Mouse (Mus musculus) stomach, embryonic 15.5 days (tissue): ENCODE measurements around the gene Cracr2b. TPM values are rescaled to one million over a fixed set of nuclear protein-coding genes. Genes with fewer than 3 reads are reported as not detected.

Source experiments
- ATAC-seq: fragments of 200-750 bp; cut with Nextera tagmentation; 2 replicates; pipeline ENCODE4 v1.8.0; 2017; ENCODE audit warnings: low read depth, moderate number of reproducible peaks, moderate TSS enrichment; ENCODE audit not compliant: insufficient read depth, low FRiP score
- H3K27ac ChIP-seq: fragments of 300-500 bp; sonication (generic); 2 replicates; pipeline ENCODE4 v1.5.1; 2015; ENCODE audit warnings: mild to moderate bottlenecking, inconsistent platforms
- H3K27me3 ChIP-seq: fragments of 300-500 bp; sonication (generic); replicated peaks from 2 replicates; pipeline ENCODE4 v1.6.1; 2015; ENCODE audit warnings: inconsistent platforms
- H3K36me3 ChIP-seq: fragments of 300-500 bp; sonication (generic); 2 replicates; pipeline ENCODE4 v1.6.1; 2015; ENCODE audit warnings: inconsistent platforms
- H3K4me1 ChIP-seq: fragments of 300-500 bp; sonication (generic); 2 replicates; pipeline ENCODE4 v1.6.1; 2015; ENCODE audit warnings: inconsistent platforms
- H3K4me2 ChIP-seq: fragments of 300-500 bp; sonication (generic); 2 replicates; pipeline ENCODE4 v1.6.1; 2015; ENCODE audit warnings: mild to moderate bottlenecking, inconsistent platforms
- H3K4me3 ChIP-seq: fragments of 300-500 bp; sonication (generic); replicated peaks from 2 replicates; pipeline ENCODE4 v1.5.1; 2015; ENCODE audit warnings: inconsistent platforms
- H3K9ac ChIP-seq: fragments of 300-500 bp; sonication (generic); 2 replicates; pipeline ENCODE4 v1.6.1; 2015; ENCODE audit warnings: inconsistent platforms
- H3K9me3 ChIP-seq: fragments of 300-500 bp; sonication (generic); 2 replicates; pipeline ENCODE4 v1.6.1; 2016; ENCODE audit warnings: inconsistent platforms
- WGBS: fragments of 180-500 bp; shearing (Covaris S2); methylation state at CpG from one replicate; pipeline ENCODE4 v1.1.7; 2015; 5-methylcytosine and 5-hydroxymethylcytosine counted together
- polyA plus RNA-seq: library from polyadenylated mRNA; unstranded; fragments of >200 nt; fragmentation: Nextera tagmentation; extraction: Ambion mirVana; gene quantifications from 2 replicates; pipeline ENCODE4 v1.2.1, GENCODE M21; 2015

The Cracr2b gene
- polyA plus RNA-seq, 1 experiment from 2014 or later = 27.5 TPM

DNA sequence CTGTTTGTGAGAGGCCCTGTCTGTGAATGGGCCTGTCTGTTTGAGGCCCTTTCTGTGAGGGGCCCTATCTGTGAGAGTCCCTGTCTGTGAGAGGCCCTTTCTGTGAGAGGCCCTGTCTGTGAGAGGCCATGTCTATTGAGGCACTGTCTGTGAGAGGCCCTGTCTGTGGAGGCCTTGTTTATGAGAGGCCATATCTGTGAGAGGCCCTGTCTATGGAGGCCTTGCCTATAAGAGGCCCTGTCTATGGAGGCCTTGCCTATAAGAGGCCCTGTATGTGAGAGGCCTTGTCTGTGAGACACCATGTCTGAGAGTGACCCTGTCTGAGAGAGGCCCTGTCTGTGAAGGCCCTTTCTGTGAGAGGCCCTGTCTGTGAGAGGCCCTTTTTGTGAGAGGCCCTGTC, 47.3 kb downstream of the Cracr2b start:
- H3K4me3 ChIP-seq = no peak overlapping the region
- H3K27me3 ChIP-seq = no peaks in the 10 kb centered on the region
- peak; percentile 87 for ATAC-seq
- no peak overlapping the region for H3K9ac ChIP-seq
- no peak overlapping the region for H3K27ac ChIP-seq
- 0 out of 2 replicates have a peak, but pooled peaks cover under 1% of the 10 kb centered on the region for H3K36me3 ChIP-seq
- H3K4me2 ChIP-seq = no peak overlapping the region
- no peaks in the 10 kb centered on the region for H3K9me3 ChIP-seq
- no peaks in the 10 kb centered on the region for H3K4me1 ChIP-seq

DNA sequence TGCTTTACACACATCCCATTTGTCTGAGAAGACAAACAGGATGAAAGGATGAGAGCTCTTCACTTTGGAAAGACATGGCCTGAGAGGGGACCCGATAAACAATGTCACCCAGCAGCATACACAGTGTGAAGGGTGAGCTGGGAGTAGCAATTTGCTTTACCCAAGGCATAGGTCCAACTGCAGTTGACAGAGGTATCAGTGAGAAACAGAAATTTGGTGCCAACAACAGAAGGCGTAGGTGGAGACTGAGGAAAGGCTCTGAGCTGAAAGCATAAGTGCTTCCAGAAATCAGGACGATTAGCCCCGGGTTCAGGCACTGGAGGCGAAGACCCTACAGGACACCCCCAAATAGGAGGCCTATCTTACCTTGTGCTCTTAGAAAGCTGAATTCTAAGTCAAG, 49.3 kb downstream of the Cracr2b start:
- 92% methylated on average over 5 of the region's 5 CpGs for WGBS
- ATAC-seq = no peak
- Histone ChIP-seq H3K27me3 (no peaks in the 10 kb centered on the region), H3K9me3 (no peaks in the 10 kb centered on the region), H3K4me1 (no peaks in the 10 kb centered on the region), H3K4me2 (no peak overlapping the region), H3K9ac (no peak overlapping the region), H3K4me3 (no peak overlapping the region), H3K36me3 (peaks cover 12% of the 10 kb centered on the region; the same call in 1 of the 2 replicates), H3K27ac (no peak overlapping the region)

DNA sequence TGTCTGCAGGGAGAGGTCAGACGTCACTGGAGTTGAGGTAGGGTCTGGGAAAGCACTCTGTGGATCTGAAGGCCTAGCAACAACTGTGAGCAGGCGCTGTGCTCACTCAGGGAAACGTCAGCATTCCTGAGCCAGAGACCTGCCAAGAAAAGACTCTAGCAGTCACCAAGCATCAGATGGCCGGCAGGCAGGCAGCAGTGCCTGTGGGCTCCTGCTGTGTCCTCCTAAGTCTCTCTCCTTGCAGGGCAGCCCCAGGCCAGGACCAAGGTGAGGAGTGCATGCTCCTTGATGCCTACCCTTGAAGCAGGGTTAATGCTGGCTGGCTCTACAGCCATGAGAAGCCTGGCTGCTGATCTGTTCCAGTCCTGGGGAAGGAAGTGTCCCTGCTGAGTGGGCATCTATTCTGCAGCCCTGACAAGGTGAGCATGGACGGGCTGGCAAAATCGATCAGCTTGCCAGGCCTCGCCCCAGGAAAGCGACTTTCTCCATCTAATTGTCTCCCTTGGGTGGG, 49.8 kb downstream of the Cracr2b start:
- H3K4me1 ChIP-seq = no peaks in the 10 kb centered on the region
- no peaks in the 10 kb centered on the region for H3K27me3 ChIP-seq
- peaks cover 15% of the 10 kb centered on the region; the same call in 1 of the 2 replicates for H3K36me3 ChIP-seq
- no peak overlapping the region for H3K27ac ChIP-seq
- H3K4me3 ChIP-seq = no peak overlapping the region
- no peak overlapping the region for H3K4me2 ChIP-seq
- H3K9ac ChIP-seq = no peak overlapping the region
- H3K9me3 ChIP-seq = no peaks in the 10 kb centered on the region
- no peak for ATAC-seq
- WGBS = 78% methylated on average over 8 of the region's 8 CpGs

Other genes starting within 250 kb of the Cracr2b start
- 2.8 and 2.9 TPM in 2 replicates for gene Lmntd2, start 247.0 kb upstream of the Cracr2b start, polyA plus RNA-seq
- gene Rassf7, start 245.2 kb upstream of the Cracr2b start, polyA plus RNA-seq = 67.7 and 73.3 TPM in 2 replicates
- 58.8 and 63.4 TPM in 2 replicates for gene Phrf1, start 232.3 kb upstream of the Cracr2b start, polyA plus RNA-seq
- gene Irf7, start 194.6 kb upstream of the Cracr2b start, polyA plus RNA-seq = 4.6 and 5.7 TPM in 2 replicates
- gene Cdhr5, start 184.3 kb upstream of the Cracr2b start, polyA plus RNA-seq = 14.5 and 18.4 TPM in 2 replicates
- gene Sct, start 182.0 kb upstream of the Cracr2b start, polyA plus RNA-seq = 44.2 and 48.8 TPM in 2 replicates
- gene Drd4, start 169.1 kb upstream of the Cracr2b start, polyA plus RNA-seq = 0.19 and 0.28 TPM in 2 replicates
- 66.9 and 70.8 TPM in 2 replicates for gene Deaf1, start 133.4 kb upstream of the Cracr2b start, polyA plus RNA-seq
- gene Tmem80, start 133.4 kb upstream of the Cracr2b start, polyA plus RNA-seq = 39.3 and 40.6 TPM in 2 replicates
- gene Eps8l2, start 122.2 kb upstream of the Cracr2b start, polyA plus RNA-seq = 59.6 and 59.7 TPM in 2 replicates
- 347 and 384 TPM in 2 replicates for gene Taldo1, start 68.9 kb upstream of the Cracr2b start, polyA plus RNA-seq
- 51.1 and 53.0 TPM in 2 replicates for gene Gatd1, start 47.0 kb upstream of the Cracr2b start, polyA plus RNA-seq
- gene Cend1, start 31.6 kb upstream of the Cracr2b start, polyA plus RNA-seq = 2.5 TPM in 2 replicates
- 26.9 and 27.2 TPM in 2 replicates for gene Slc25a22, start 23.2 kb upstream of the Cracr2b start, polyA plus RNA-seq
- gene Pidd1, start 17.1 kb upstream of the Cracr2b start, polyA plus RNA-seq = 8.5 and 8.6 TPM in 2 replicates
- 1,278 and 1,319 TPM in 2 replicates for gene Rplp2, start 13.7 kb upstream of the Cracr2b start, polyA plus RNA-seq
- 33.5 and 34.6 TPM in 2 replicates for gene Pnpla2, start 5.9 kb upstream of the Cracr2b start, polyA plus RNA-seq
- 25.6 and 26.6 TPM in 2 replicates for gene Cd151, start 6.3 kb downstream of the Cracr2b start, polyA plus RNA-seq
- gene Polr2l, start 14.0 kb downstream of the Cracr2b start, polyA plus RNA-seq = 67.3 and 71.6 TPM in 2 replicates
- 69.8 and 72.8 TPM in 2 replicates for gene Tspan4, start 14.1 kb downstream of the Cracr2b start, polyA plus RNA-seq
- 50.7 and 58.0 TPM in 2 replicates for gene Chid1, start 78.8 kb downstream of the Cracr2b start, polyA plus RNA-seq
- 78.4 TPM in 2 replicates for gene Ap2a2, start 101.1 kb downstream of the Cracr2b start, polyA plus RNA-seq
- 2.0 and 3.3 TPM in 2 replicates for gene Muc6, start 194.2 kb downstream of the Cracr2b start, polyA plus RNA-seq
- 2.7 and 2.8 TPM in 2 replicates for gene Muc2, start 229.2 kb downstream of the Cracr2b start, polyA plus RNA-seq